Mouse (Mus musculus) forebrain, embryonic 11.5 days (tissue): ENCODE measurements at regions not wholly inside any gene's neighbourhood (a gene's known extent, or its start where the extent isn't known, plus 50 kb on each side); places are given as distances from the start of the nearest gene placed in this dataset.
A peak's percentile ranks its signal among the peaks of the same experiment; 100 is the strongest.

Source experiments
- ATAC-seq: fragments of 200-750 bp; cut with Nextera tagmentation; replicated peaks from 2 replicates; pipeline ENCODE4 v1.8.0; 2017; ENCODE audit warnings: moderate TSS enrichment; ENCODE audit not compliant: low FRiP score
- DNase-seq: peaks from one replicate; pipeline ENCODE4 v3.0.0-alpha.2; 2017; ENCODE audit warnings: low spot score
- H3K27ac ChIP-seq: fragments of 300-500 bp; sonication (generic); 2 replicates; pipeline ENCODE4 v1.5.1; 2014; ENCODE audit warnings: low read depth, low read length
- H3K27me3 ChIP-seq: fragments of 300-500 bp; sonication (generic); 2 replicates; pipeline ENCODE4 v1.6.1; 2014; ENCODE audit warnings: mild to moderate bottlenecking, low read length, mixed read lengths; ENCODE audit not compliant: control insufficient read depth, insufficient read depth
- H3K36me3 ChIP-seq: fragments of 300-500 bp; sonication (generic); 2 replicates; pipeline ENCODE4 v1.6.1; 2014; ENCODE audit warnings: mild to moderate bottlenecking, low read length, moderate library complexity, mixed read lengths; ENCODE audit not compliant: control insufficient read depth, insufficient read depth
- H3K4me1 ChIP-seq: fragments of 300-500 bp; sonication (generic); replicated peaks from 2 replicates; pipeline ENCODE4 v1.6.1; 2014; ENCODE audit warnings: low read length, mixed read lengths; ENCODE audit not compliant: control insufficient read depth, insufficient read depth
- H3K4me2 ChIP-seq: fragments of 300-500 bp; sonication (generic); 2 replicates; pipeline ENCODE4 v1.6.1; 2014; ENCODE audit warnings: low read depth, mild to moderate bottlenecking, low read length, moderate library complexity, mixed read lengths; ENCODE audit not compliant: severe bottlenecking
- H3K4me3 ChIP-seq: fragments of 300-500 bp; sonication (generic); 2 replicates; pipeline ENCODE4 v1.5.1; 2014; ENCODE audit warnings: low read depth, low read length
- H3K9ac ChIP-seq: fragments of 300-500 bp; sonication (generic); 2 replicates; pipeline ENCODE4 v1.6.1; 2014; ENCODE audit warnings: low read length
- H3K9me3 ChIP-seq: fragments of 300-500 bp; sonication (generic); 2 replicates; pipeline ENCODE4 v1.6.1; 2016; ENCODE audit warnings: low read length, mixed read lengths; ENCODE audit not compliant: control insufficient read depth
- WGBS: fragments of 180-500 bp; shearing (Covaris S2); extraction: QIAGEN DNeasy Blood & Tissue Kit; methylation state at CpG from one replicate; pipeline ENCODE4 v1.1.7; 2014; 5-methylcytosine and 5-hydroxymethylcytosine counted together

DNA sequence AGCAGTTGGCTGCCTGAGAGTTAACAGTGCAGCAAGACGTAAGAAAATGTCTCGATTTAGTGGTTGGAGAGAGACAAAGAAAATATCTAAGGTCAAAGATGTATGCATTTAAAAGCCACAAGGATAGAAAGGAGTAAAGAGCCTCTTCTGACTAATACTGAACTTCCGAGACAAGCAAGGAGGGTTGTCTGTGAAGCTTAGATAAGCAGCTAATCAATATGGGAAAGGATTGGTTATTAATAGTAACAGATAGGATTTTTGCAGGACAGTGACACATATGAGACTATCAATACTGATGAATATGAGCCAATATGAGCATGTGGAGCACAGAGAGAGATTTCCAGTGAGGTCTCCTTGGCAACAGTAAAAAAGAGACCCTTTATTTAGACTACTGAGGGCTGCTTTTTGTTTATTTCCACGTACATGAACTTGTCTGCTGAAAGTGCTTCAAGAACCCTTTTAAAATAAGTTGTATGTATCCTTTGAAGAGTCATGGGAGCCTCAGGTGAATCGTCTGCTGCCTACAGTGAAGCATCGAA is 202.2 kb upstream of the Nova1 start:
- Histone ChIP-seq H3K9ac (no peak overlapping the region), H3K27me3 (no peaks in the 10 kb centered on the region), H3K27ac (no peak overlapping the region), H3K4me2 (no peak overlapping the region), H3K36me3 (no peaks in the 10 kb centered on the region), H3K9me3 (no peaks in the 10 kb centered on the region), H3K4me3 (no peak overlapping the region), H3K4me1 (no peaks in the 10 kb centered on the region)
- ATAC-seq (no peak), DNase-seq (no peak)
- 83% methylated on average over 6 of the region's 6 CpGs for WGBS

DNA sequence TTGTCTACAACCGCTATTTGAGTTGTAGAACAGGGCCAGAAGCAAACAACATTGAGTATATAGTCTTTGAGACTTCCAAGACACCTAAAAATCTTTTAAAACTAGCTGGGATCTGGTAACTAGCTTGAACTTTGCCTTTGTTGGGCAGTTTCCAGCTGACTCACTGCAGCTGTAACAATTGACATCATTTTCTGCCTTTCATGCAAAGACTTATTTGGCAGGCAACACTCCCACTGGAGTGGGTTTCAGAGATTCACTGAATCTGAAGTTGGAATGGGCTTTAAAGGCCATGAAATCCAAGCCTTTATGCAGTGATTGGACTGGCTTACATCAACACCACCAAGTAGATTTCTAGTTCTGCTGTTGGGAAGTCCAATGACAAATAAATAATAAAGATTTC is 173.6 kb upstream of the Nova1 start:
- Histone ChIP-seq H3K9ac (no peak overlapping the region), H3K4me3 (no peak overlapping the region), H3K27ac (no peak overlapping the region), H3K4me1 (no peaks in the 10 kb centered on the region), H3K4me2 (no peak overlapping the region), H3K27me3 (no peaks in the 10 kb centered on the region), H3K36me3 (no peaks in the 10 kb centered on the region), H3K9me3 (no peaks in the 10 kb centered on the region)
- no peak for DNase-seq
- 89% methylated on average over 1 of the region's 1 CpGs for WGBS
- ATAC-seq = no peak

DNA sequence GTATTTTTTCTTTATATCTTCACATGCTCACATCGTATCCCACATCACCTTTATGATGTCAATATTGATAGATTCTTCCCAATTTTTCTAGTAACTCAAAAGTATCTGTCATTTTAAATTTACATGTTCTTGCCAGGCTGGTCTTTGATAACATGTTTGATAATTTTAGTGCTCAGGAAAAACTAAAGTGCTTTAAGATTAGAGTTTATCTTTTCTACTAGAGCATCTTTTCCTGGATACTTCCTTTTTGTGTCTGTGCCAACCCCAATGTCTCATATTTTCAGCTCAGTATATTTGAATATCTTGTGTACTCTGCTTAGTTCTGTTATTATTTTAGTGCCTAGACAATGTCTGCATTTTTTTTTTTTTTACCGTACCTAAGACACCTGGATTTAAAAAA is 170.2 kb upstream of the Nova1 start:
- Histone ChIP-seq H3K9me3 (no peaks in the 10 kb centered on the region), H3K9ac (no peak overlapping the region), H3K27me3 (no peaks in the 10 kb centered on the region), H3K27ac (no peak overlapping the region), H3K4me2 (no peak overlapping the region), H3K36me3 (no peaks in the 10 kb centered on the region), H3K4me3 (no peak overlapping the region), H3K4me1 (no peaks in the 10 kb centered on the region)
- DNase-seq = no peak
- no peak for ATAC-seq
- 89% methylated on average over 2 of the region's 2 CpGs for WGBS

DNA sequence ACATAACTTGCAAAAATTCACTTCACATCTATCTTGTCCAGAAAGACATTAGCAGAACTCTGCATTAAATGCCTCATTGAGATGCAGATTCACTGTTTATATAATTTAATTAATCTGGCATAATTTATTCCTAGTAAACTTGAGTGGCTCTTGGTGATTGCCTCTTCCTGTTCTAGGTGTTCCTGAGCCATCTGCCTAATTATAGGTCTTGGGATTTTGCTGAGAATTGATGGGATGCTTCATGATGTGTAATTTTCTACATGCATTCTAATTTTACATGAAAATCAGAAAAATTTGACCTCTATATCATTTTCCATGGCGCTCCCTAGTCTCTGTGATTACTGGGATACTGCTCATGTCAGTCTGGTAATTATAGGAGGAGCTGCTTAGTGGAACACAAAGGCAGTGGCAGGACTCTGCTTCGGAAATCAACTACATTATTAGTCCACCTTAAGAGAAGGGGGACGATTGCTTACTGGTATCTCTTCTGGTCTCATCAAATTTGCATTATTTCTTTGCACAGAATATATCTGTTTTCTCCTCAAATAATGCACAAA is 131.6 kb upstream of the Nova1 start:
- DNase-seq (no peak), ATAC-seq (peak; percentile 49; the same call in 1 of the 2 replicates)
- no peaks in the 10 kb centered on the region for H3K9me3 ChIP-seq
- no peak overlapping the region for H3K4me2 ChIP-seq
- 75% methylated on average over 3 of the region's 3 CpGs for WGBS
- H3K36me3 ChIP-seq = no peaks in the 10 kb centered on the region
- H3K27me3 ChIP-seq = no peaks in the 10 kb centered on the region
- no peak overlapping the region for H3K27ac ChIP-seq
- H3K9ac ChIP-seq = no peak overlapping the region
- H3K4me1 ChIP-seq = no peaks in the 10 kb centered on the region
- no peak overlapping the region for H3K4me3 ChIP-seq

DNA sequence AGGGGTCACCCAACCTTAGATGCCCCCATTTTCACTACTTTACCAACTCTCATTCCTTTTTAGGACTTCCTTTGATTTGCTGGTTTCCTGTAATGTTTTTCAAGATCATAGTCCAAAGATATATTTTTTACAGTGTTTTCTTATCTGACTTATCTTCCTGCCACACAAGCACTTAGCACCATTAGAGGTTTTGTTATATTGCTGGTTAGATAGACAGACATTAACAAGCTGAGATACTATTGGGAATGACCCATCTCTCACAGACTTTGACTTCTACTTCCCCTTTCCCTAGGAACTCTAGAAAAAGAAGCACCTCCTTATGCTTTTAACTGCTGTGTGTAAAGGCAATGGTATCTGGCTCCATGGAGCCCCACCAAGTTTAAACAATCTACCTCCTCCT is 127.0 kb upstream of the Nova1 start:
- Histone ChIP-seq H3K4me3 (no peak overlapping the region), H3K9me3 (no peaks in the 10 kb centered on the region), H3K4me1 (no peaks in the 10 kb centered on the region), H3K27ac (no peak overlapping the region), H3K36me3 (no peaks in the 10 kb centered on the region), H3K4me2 (no peak overlapping the region), H3K27me3 (no peaks in the 10 kb centered on the region), H3K9ac (no peak overlapping the region)
- no peak for ATAC-seq
- no peak for DNase-seq

DNA sequence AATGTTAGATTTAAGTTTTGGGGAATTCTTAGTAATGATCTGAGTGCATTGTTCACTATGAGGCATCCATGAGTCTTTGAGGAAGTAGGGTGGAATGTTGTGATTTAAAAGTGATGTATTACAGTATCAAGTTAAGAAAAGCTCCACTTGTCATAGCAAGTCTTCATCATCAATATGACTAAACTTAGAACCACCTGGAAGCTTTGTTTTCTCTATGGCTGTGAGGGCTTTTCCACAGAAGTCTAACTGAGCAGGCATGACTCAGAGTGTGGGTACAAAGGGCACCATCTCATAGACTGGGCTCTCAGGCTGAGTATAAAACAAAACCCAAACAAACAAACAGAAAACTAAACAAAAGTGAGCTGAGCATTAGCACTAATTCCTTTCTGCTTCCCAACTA is 112.4 kb upstream of the Nova1 start:
- no peak overlapping the region for H3K4me2 ChIP-seq
- DNase-seq = no peak
- ATAC-seq = no peak
- no peak overlapping the region for H3K9ac ChIP-seq
- H3K4me3 ChIP-seq = no peak overlapping the region
- no peaks in the 10 kb centered on the region for H3K9me3 ChIP-seq
- H3K27me3 ChIP-seq = no peaks in the 10 kb centered on the region
- H3K27ac ChIP-seq = no peak overlapping the region
- no peaks in the 10 kb centered on the region for H3K4me1 ChIP-seq
- H3K36me3 ChIP-seq = no peaks in the 10 kb centered on the region

DNA sequence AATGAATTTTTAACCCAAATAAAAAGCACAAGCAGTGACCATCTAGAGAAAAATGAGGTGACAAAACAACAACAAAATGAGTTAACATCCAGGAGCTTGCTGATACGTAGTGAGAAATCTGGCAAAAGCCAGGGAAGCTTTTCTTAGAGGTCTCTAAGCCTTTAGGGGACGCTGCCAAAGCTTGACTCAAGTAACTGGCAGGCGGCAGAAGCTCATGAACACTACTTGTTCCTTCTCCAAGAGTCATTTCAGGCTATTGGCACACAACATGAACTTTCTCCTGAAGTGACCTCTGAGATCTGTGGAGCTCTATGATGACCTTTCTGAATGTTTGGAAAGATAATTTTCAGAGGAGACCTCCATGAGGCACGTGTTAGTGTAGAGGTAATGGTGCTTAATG is 98.6 kb upstream of the Nova1 start:
- Histone ChIP-seq H3K27ac (no peak overlapping the region), H3K9ac (no peak overlapping the region), H3K4me1 (no peaks in the 10 kb centered on the region), H3K9me3 (no peaks in the 10 kb centered on the region), H3K36me3 (no peaks in the 10 kb centered on the region), H3K4me2 (no peak overlapping the region), H3K4me3 (no peak overlapping the region), H3K27me3 (no peaks in the 10 kb centered on the region)
- ATAC-seq (no peak), DNase-seq (no peak)
- WGBS = 75% methylated on average over 4 of the region's 4 CpGs

DNA sequence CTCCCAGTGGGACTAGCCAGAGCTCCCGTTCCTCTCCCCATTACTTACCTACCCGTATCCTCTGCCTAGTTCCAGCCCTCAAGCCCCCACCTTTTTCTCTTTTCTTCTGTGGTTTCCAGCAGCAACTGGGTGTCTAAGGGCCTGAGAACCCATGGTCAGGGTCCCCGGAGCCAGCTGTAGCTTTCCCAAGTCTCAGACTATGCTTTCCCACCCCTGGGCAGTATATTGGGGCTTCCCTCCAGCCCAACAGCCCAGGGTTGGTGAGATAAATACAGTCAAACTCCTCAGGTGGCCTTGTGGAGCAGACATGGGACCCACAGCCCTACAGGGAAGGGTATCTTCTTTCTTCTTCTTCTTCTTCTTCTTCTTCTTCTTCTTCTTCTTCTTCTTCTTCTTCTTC is 59.4 kb upstream of the Nova1 start:
- no peaks in the 10 kb centered on the region for H3K4me1 ChIP-seq
- H3K4me3 ChIP-seq = no peak overlapping the region
- no peaks in the 10 kb centered on the region for H3K36me3 ChIP-seq
- WGBS = 99% methylated on average over 3 of the region's 3 CpGs
- no peak overlapping the region for H3K4me2 ChIP-seq
- DNase-seq (no peak), ATAC-seq (no peak)
- H3K27ac ChIP-seq = no peak overlapping the region
- H3K27me3 ChIP-seq = no peaks in the 10 kb centered on the region
- no peak overlapping the region for H3K9ac ChIP-seq
- no peaks in the 10 kb centered on the region for H3K9me3 ChIP-seq

DNA sequence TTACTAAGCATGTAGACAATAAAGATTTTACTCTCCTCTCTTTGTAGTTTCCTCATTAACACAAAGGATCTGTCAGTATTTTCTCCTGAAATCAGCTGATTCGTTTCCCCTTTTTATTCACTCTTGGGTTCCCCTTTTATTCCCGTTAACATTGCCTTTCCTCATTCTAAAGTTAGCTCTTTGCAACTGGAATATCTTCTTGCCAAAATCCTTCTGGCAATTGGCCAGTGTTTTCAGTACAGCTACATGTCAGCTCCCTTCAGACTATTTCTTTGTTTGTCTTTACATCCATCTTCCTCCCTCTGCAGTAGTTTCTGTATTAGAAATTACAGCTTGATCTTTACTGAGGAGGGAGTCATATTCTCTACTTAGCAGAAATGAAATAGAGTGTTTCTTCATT is 51.4 kb upstream of the Nova1 start:
- H3K36me3 ChIP-seq = no peaks in the 10 kb centered on the region
- no peaks in the 10 kb centered on the region for H3K27me3 ChIP-seq
- DNase-seq = no peak
- H3K27ac ChIP-seq = no peak overlapping the region
- H3K9ac ChIP-seq = no peak overlapping the region
- WGBS = 43% methylated on average over 2 of the region's 2 CpGs
- no peak overlapping the region for H3K4me2 ChIP-seq
- H3K4me3 ChIP-seq = no peak overlapping the region
- no peaks in the 10 kb centered on the region for H3K4me1 ChIP-seq
- no peak for ATAC-seq
- H3K9me3 ChIP-seq = no peaks in the 10 kb centered on the region
